ENCODE assay signal across 8 mouse cellular contexts in the genomic region with DNA sequence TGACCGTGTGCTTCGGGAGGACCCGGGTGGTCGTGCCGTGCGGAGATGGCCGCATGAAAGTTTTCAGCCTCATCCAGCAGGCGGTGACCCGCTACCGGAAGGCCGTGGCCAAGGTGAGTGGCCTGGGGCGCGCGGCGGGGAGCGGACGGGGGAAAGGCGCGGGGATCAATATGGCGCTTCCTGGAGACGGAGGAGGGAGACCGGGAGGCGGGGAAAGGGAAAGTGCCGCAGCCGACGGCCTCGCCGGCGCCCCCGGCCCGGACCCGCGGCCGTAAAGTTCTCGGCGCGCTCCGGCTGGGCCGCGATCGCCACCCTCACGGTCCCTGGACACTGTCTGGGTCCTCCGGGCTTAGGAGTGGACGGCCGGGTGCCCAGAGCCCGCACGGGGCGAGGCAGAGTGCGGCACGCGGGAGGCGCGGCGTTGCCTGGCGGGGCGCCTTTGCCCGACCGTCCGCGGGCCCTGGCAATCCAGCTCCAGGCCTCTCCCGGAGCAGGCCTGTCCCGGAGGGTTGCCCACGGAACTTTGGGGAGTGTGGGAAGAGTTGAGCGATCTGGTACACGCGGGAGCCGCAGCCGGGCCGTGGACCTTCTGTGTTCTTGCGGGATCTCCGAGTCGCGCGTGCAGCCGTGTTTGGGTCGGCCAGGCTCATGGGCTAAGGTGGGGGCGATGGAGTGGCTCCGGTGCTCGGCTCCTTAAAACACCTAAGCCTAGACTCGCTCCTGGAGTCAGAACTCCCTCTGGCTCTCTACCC. TPM values are rescaled to one million over a fixed set of nuclear protein-coding genes. Genes with fewer than 3 reads are reported as not detected.
DNase-seq lines count a peak whose midpoint lies in the region; ATAC-seq and TF ChIP-seq lines count a peak whose summit lies in the region.

No protein-coding gene starts in this region.

- DNase-seq in ES-CJ7 (ENCODE audit: low read depth, low spot score): peak; percentile 54
- peak; percentile 66 for DNase-seq in brain, embryonic 14.5 days (ENCODE audit: low read depth)
- DNase-seq in forebrain, embryonic 11.5 days (ENCODE audit: low spot score): peak; percentile 85
- peak; percentile 75 for DNase-seq in kidney, postnatal 10 days
- peak; percentile 75 for DNase-seq in lung, adult 2 months
- DNase-seq in ovary, postnatal 14 days (ENCODE audit: low spot score): peak; percentile 54

- H3K4me1 ChIP-seq in forebrain, embryonic 11.5 days (replicated peaks; ENCODE audit: control insufficient read depth, insufficient read depth, low read length): peaks cover 7% of the 10 kb centered on the region; the same call in 1 of the 2 replicates
- H3K4me1 ChIP-seq in heart, embryonic 15.5 days (replicated peaks): peaks cover 31% of the 10 kb centered on the region
- peaks cover 15% of the 10 kb centered on the region for H3K4me1 ChIP-seq in lung, adult 2 months (ENCODE audit: control insufficient read depth, insufficient read depth, low read length)

- H3K27me3 ChIP-seq in forebrain, embryonic 11.5 days (ENCODE audit: control insufficient read depth, insufficient read depth, low read length): no peaks in the 10 kb centered on the region
- 0 out of 2 replicates have a peak, but pooled peaks cover 2% of the 10 kb centered on the region for H3K27me3 ChIP-seq in heart, embryonic 15.5 days

- no peak for TF ChIP-seq CTCF in brain, embryonic 14.5 days (IDR thresholded peaks at IDR 0.05; ENCODE audit: borderline replicate concordance, extremely low read depth, insufficient read depth, insufficient read length)
- no peak for TF ChIP-seq CTCF in lung, adult 2 months (IDR thresholded peaks at IDR 0.05; ENCODE audit: insufficient read depth, low read length)

- H3K27ac ChIP-seq in forebrain, embryonic 11.5 days (ENCODE audit: low read depth, low read length): peak overlapping the region; percentile 96
- peak overlapping the region; percentile 97 for H3K27ac ChIP-seq in heart, embryonic 15.5 days

- H3K9me3 ChIP-seq in forebrain, embryonic 11.5 days (ENCODE audit: control insufficient read depth, low read length): no peaks in the 10 kb centered on the region
- no peaks in the 10 kb centered on the region for H3K9me3 ChIP-seq in heart, embryonic 15.5 days (replicated peaks)

- under 1% methylated on average over 76 of the region's 80 CpGs for WGBS in forebrain, embryonic 11.5 days
- WGBS in heart, embryonic 15.5 days: under 1% methylated on average over 80 of the region's 80 CpGs
- WGBS in lung, adult 2 months: under 1% methylated on average over 80 of the region's 80 CpGs

- ATAC-seq in forebrain, embryonic 11.5 days (replicated peaks; ENCODE audit: low FRiP score): peak; percentile 71
- peak; percentile 51 for ATAC-seq in heart, embryonic 15.5 days (replicated peaks; ENCODE audit: insufficient number of reproducible peaks, insufficient read depth, low FRiP score, low read depth)
- ATAC-seq in CD4-positive, CD25-positive, alpha-beta regulatory T cell, adult 4 months: no peak

- TF ChIP-seq POLR2A in brain, embryonic 14.5 days (IDR thresholded peaks at IDR 0.05; ENCODE audit: borderline replicate concordance, extremely low read depth, insufficient read depth, insufficient read length, poor library complexity, severe bottlenecking): no peak
- TF ChIP-seq POLR2A in lung, adult 2 months (IDR thresholded peaks at IDR 0.05; ENCODE audit: borderline replicate concordance, extremely low read depth, low read depth, low read length): no peak

- peak overlapping the region; percentile 92 for H3K4me3 ChIP-seq in forebrain, embryonic 11.5 days (ENCODE audit: low read depth, low read length)
- peak overlapping the region; percentile 90 for H3K4me3 ChIP-seq in heart, embryonic 15.5 days
- H3K4me3 ChIP-seq in lung, adult 2 months (replicated peaks; ENCODE audit: extremely low read depth, low read depth, low read length): peak overlapping the region; percentile 99

- peak overlapping the region; percentile 98 for H3K9ac ChIP-seq in forebrain, embryonic 11.5 days (ENCODE audit: low read length)
- H3K9ac ChIP-seq in heart, embryonic 15.5 days: peak overlapping the region; percentile 98

- H3K4me2 ChIP-seq in forebrain, embryonic 11.5 days (ENCODE audit: low read depth, low read length, severe bottlenecking): peak overlapping the region; percentile 74
- H3K4me2 ChIP-seq in heart, embryonic 15.5 days: peak overlapping the region; percentile 66

- H3K36me3 ChIP-seq in forebrain, embryonic 11.5 days (ENCODE audit: control insufficient read depth, insufficient read depth, low read length): no peaks in the 10 kb centered on the region
- H3K36me3 ChIP-seq in heart, embryonic 15.5 days: no peaks in the 10 kb centered on the region

RNA-seq across cellular contexts. Expression of gene Pard3, which starts 0.8 kb away (rescaled TPM):
- polyA plus RNA-seq in brain, embryonic 14.5 days (2012; rRNA removed): 26.0 and 35.1 TPM in 2 replicates
- 39.8 and 42.0 TPM in 2 replicates for polyA plus RNA-seq in forebrain, embryonic 11.5 days (2014; fragmentation: Nextera tagmentation; extraction: Ambion mirVana)
- polyA plus RNA-seq in heart, embryonic 15.5 days (2015; fragmentation: Nextera tagmentation; extraction: Ambion mirVana): 14.9 and 17.5 TPM in 2 replicates
- 52.8 and 58.8 TPM in 2 replicates for polyA plus RNA-seq in lung, adult 2 months (2012; rRNA removed)
- under 1 TPM in 1 of 2 experiments, not detected in 1; 0.75 TPM for polyA plus RNA-seq in CD4-positive, CD25-positive, alpha-beta regulatory T cell, adult 4 months (2017; shearing (Covaris generic))
